12 mouse cellular contexts compared by ENCODE assay signal in the genomic region with DNA sequence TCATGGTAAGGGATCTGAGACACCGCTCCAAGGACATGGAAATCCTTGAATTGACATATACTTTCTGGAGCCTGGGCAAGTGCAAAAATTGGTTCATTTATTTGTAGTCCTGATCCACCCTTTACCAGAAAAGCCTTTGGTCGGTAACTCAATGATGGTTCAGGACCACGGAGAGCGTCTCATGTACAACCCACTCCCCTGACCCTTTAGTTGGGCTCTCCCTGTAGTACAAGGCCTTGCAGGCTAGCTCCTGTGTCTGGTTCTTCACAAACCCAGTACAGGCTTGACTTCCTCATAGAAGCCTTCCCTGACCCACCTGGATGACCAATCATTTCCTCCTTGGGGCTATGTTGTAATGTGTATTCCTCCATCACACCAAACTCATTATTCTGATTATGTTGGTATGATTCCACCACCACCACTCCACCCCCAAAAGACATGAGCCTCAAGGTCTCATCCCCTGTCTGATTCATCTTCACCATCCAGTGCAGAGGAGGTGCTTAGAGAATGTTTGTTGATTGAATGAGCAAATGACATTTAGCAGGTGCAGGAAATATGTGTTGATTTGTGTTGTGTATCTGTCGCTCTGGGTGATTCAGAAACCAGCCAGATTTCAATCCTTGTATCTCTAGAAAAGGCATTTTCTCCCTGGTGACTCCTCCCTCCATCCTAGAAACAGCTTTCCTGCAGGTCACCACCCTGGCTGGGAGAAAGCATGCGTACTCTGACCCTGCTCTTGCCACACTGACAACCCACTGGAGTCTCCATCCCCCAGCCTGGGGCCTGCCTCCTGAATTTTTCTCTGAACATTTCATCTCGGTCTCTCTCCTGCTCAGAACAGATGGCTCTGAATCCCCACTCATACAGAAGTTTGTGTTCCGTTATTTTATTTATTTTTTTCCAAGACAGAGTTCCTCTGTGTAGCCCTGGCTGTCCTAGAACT. TPM values are rescaled to one million over a fixed set of nuclear protein-coding genes. Genes with fewer than 3 reads are reported as not detected.
DNase-seq lines count a peak whose midpoint lies in the region; ATAC-seq lines count a peak whose summit lies in the region.
"Had no signal": no experiment of that assay in that cellular context is flagged by ENCODE, and none has a peak within 500 bp of the region (broad histone marks: within the 10 kb centered on the region; RNA-seq: fewer than 3 reads in every experiment).

No protein-coding gene starts in this region.

- H3K4me1 ChIP-seq in midbrain, embryonic 11.5 days (ENCODE audit: control insufficient read depth, insufficient read depth, low read length): peaks cover 1% of the 10 kb centered on the region; the same call in 1 of the 2 replicates
- H3K4me1 ChIP-seq in midbrain, embryonic 13.5 days (replicated peaks): peaks cover 13% of the 10 kb centered on the region; the same call in 1 of the 2 replicates
- no peaks in the 10 kb centered on the region for H3K4me1 ChIP-seq in embryonic facial prominence, embryonic 11.5 days (ENCODE audit: control insufficient read depth, insufficient read depth, low read length)

- no peak overlapping the region for H3K9ac ChIP-seq in midbrain, embryonic 11.5 days (ENCODE audit: low read length)
- H3K9ac ChIP-seq in midbrain, embryonic 13.5 days (replicated peaks): no peak overlapping the region
- no peak overlapping the region for H3K9ac ChIP-seq in embryonic facial prominence, embryonic 11.5 days (replicated peaks; ENCODE audit: low read length)
- H3K9ac ChIP-seq: hindbrain, embryonic 15.5 days; liver, embryonic 15.5 days; midbrain, embryonic 12.5 days had no signal

- H3K27me3 ChIP-seq in midbrain, embryonic 11.5 days (ENCODE audit: control insufficient read depth, insufficient read depth, low read length): peaks cover under 1% of the 10 kb centered on the region
- H3K27me3 ChIP-seq in midbrain, embryonic 13.5 days: peaks cover 4% of the 10 kb centered on the region; the same call in 1 of the 2 replicates
- H3K27me3 ChIP-seq in embryonic facial prominence, embryonic 11.5 days (ENCODE audit: control insufficient read depth, insufficient read depth, low read length): peaks cover 3% of the 10 kb centered on the region; the same call in 1 of the 2 replicates
- H3K27me3 ChIP-seq: hindbrain, embryonic 15.5 days had no signal

- WGBS in midbrain, embryonic 11.5 days: 54% methylated on average over 8 of the region's 8 CpGs
- WGBS in midbrain, embryonic 13.5 days: 56% methylated on average over 8 of the region's 8 CpGs
- WGBS in embryonic facial prominence, embryonic 11.5 days: 51% methylated on average over 8 of the region's 8 CpGs

- no peak overlapping the region for H3K27ac ChIP-seq in midbrain, embryonic 11.5 days (ENCODE audit: low read depth, low read length)
- H3K27ac ChIP-seq in midbrain, embryonic 13.5 days: no peak overlapping the region
- no peak overlapping the region for H3K27ac ChIP-seq in embryonic facial prominence, embryonic 11.5 days (replicated peaks; ENCODE audit: low read depth, low read length)
- H3K27ac ChIP-seq: hindbrain, embryonic 15.5 days; liver, embryonic 15.5 days; midbrain, embryonic 12.5 days had no signal

- ATAC-seq in midbrain, embryonic 11.5 days (ENCODE audit: low FRiP score): no peak
- no peak for ATAC-seq in midbrain, embryonic 13.5 days
- ATAC-seq in embryonic facial prominence, embryonic 11.5 days (replicated peaks; ENCODE audit: insufficient number of reproducible peaks, low FRiP score, low TSS enrichment, low read depth): no peak
- ATAC-seq: forebrain, embryonic 16.5 days had no signal

- no peaks in the 10 kb centered on the region for H3K36me3 ChIP-seq in midbrain, embryonic 11.5 days (ENCODE audit: control insufficient read depth, insufficient read depth, low read length)
- no peaks in the 10 kb centered on the region for H3K36me3 ChIP-seq in midbrain, embryonic 13.5 days
- no peaks in the 10 kb centered on the region for H3K36me3 ChIP-seq in embryonic facial prominence, embryonic 11.5 days (replicated peaks; ENCODE audit: control insufficient read depth, insufficient read depth, low read depth, low read length)
- H3K36me3 ChIP-seq: hindbrain, embryonic 15.5 days; liver, embryonic 15.5 days; midbrain, embryonic 12.5 days had no signal

- H3K9me3 ChIP-seq in midbrain, embryonic 11.5 days (ENCODE audit: control insufficient read depth, low read length): no peaks in the 10 kb centered on the region
- H3K9me3 ChIP-seq in midbrain, embryonic 13.5 days: no peaks in the 10 kb centered on the region
- no peaks in the 10 kb centered on the region for H3K9me3 ChIP-seq in embryonic facial prominence, embryonic 11.5 days (replicated peaks; ENCODE audit: control insufficient read depth, low read length)
- H3K9me3 ChIP-seq: hindbrain, embryonic 15.5 days; liver, embryonic 15.5 days; midbrain, embryonic 12.5 days had no signal

- H3K4me2 ChIP-seq in midbrain, embryonic 11.5 days: no peak overlapping the region
- no peak overlapping the region for H3K4me2 ChIP-seq in midbrain, embryonic 13.5 days (replicated peaks)
- no peak overlapping the region for H3K4me2 ChIP-seq in embryonic facial prominence, embryonic 11.5 days (ENCODE audit: low read depth, low read length)
- H3K4me2 ChIP-seq: hindbrain, embryonic 15.5 days; liver, embryonic 15.5 days; midbrain, embryonic 12.5 days had no signal

- H3K4me3 ChIP-seq in midbrain, embryonic 11.5 days (ENCODE audit: low read depth, low read length): no peak overlapping the region
- H3K4me3 ChIP-seq in midbrain, embryonic 13.5 days (replicated peaks): no peak overlapping the region
- H3K4me3 ChIP-seq in embryonic facial prominence, embryonic 11.5 days (ENCODE audit: low read depth, low read length): no peak overlapping the region
- H3K4me3 ChIP-seq: hindbrain, embryonic 15.5 days; liver, embryonic 15.5 days; midbrain, embryonic 12.5 days had no signal

- peak; percentile 2 for DNase-seq in gastrocnemius, postnatal 25 days
- DNase-seq in gastrocnemius, postnatal 4 days (ENCODE audit: low spot score in 2 of 2): no peak
- peak; percentile 83 for DNase-seq in midbrain, embryonic 11.5 days (ENCODE audit: low spot score, missing footprints)
- peak; percentile 79 for DNase-seq in embryonic facial prominence, embryonic 11.5 days (ENCODE audit: low spot score)
- peak; percentile 49 for DNase-seq in retina, postnatal 1 day
- DNase-seq in cerebellum, adult 18-20 months: no peak
- no peak for DNase-seq in cerebellum, postnatal 10 days

RNA-seq across cellular contexts. Expression of a gene that starts 4.6 kb away (rescaled TPM):
- total RNA-seq in gastrocnemius, postnatal 25 days (2021): 10 to 100 TPM; 12.4 to 16.9 TPM
- total RNA-seq in gastrocnemius, postnatal 4 days (2021): 10 to 100 TPM; 12.7 to 14.8 TPM
- polyA plus RNA-seq in midbrain, embryonic 11.5 days (2014; fragmentation: Nextera tagmentation; extraction: Ambion mirVana): 4.0 and 4.7 TPM in 2 replicates
- 6.4 and 7.8 TPM in 2 replicates for polyA plus RNA-seq in midbrain, embryonic 13.5 days (2015; fragmentation: Nextera tagmentation; extraction: Ambion mirVana)
- polyA plus RNA-seq in embryonic facial prominence, embryonic 11.5 days (2014; fragmentation: Nextera tagmentation; extraction: Ambion mirVana): 3.0 and 3.2 TPM in 2 replicates

RNA-seq across cellular contexts. Expression of a gene that starts 53.2 kb away (rescaled TPM):
- 10 to 100 TPM; 52.1 to 56.5 TPM for total RNA-seq in gastrocnemius, postnatal 25 days (2021)
- 10 to 100 TPM; 71.8 to 90.1 TPM for total RNA-seq in gastrocnemius, postnatal 4 days (2021)
- polyA plus RNA-seq in midbrain, embryonic 11.5 days (2014; fragmentation: Nextera tagmentation; extraction: Ambion mirVana): 142 and 144 TPM in 2 replicates
- 84.6 and 86.2 TPM in 2 replicates for polyA plus RNA-seq in midbrain, embryonic 13.5 days (2015; fragmentation: Nextera tagmentation; extraction: Ambion mirVana)
- polyA plus RNA-seq in embryonic facial prominence, embryonic 11.5 days (2014; fragmentation: Nextera tagmentation; extraction: Ambion mirVana): 171 and 191 TPM in 2 replicates

RNA-seq across cellular contexts. Expression of a gene that starts 56.0 kb away (rescaled TPM):
- total RNA-seq in gastrocnemius, postnatal 25 days (2021): under 1 TPM; 0.11 to 0.26 TPM
- under 1 TPM; 0.16 to 0.17 TPM for total RNA-seq in gastrocnemius, postnatal 4 days (2021)
- polyA plus RNA-seq in midbrain, embryonic 11.5 days (2014; fragmentation: Nextera tagmentation; extraction: Ambion mirVana): not detected in 2 replicates
- 0.10 TPM in 1 of 2 replicates, not detected in the other for polyA plus RNA-seq in midbrain, embryonic 13.5 days (2015; fragmentation: Nextera tagmentation; extraction: Ambion mirVana)
- polyA plus RNA-seq in embryonic facial prominence, embryonic 11.5 days (2014; fragmentation: Nextera tagmentation; extraction: Ambion mirVana): not detected in 2 replicates
- polyA plus RNA-seq: forebrain, embryonic 16.5 days had no signal

RNA-seq across cellular contexts. Expression of a gene that starts 59.0 kb away (rescaled TPM):
- under 1 TPM; 0.38 TPM for total RNA-seq in gastrocnemius, postnatal 25 days (2021)
- under 1 TPM; 0.23 to 0.32 TPM for total RNA-seq in gastrocnemius, postnatal 4 days (2021)
- polyA plus RNA-seq in midbrain, embryonic 11.5 days (2014; fragmentation: Nextera tagmentation; extraction: Ambion mirVana): not detected in 2 replicates
- not detected in 2 replicates for polyA plus RNA-seq in midbrain, embryonic 13.5 days (2015; fragmentation: Nextera tagmentation; extraction: Ambion mirVana)
- polyA plus RNA-seq in embryonic facial prominence, embryonic 11.5 days (2014; fragmentation: Nextera tagmentation; extraction: Ambion mirVana): not detected in 2 replicates
- polyA plus RNA-seq: forebrain, embryonic 16.5 days; hindbrain, embryonic 15.5 days; midbrain, embryonic 12.5 days had no signal

Comparison
In these comparisons a context has a peak if more than half of its experiments do, and no peak if none do; other contexts are left out.
1. DNase-seq: peak in gastrocnemius, postnatal 25 days (single experiment), midbrain, embryonic 11.5 days (single experiment), embryonic facial prominence, embryonic 11.5 days (single experiment) and retina, postnatal 1 day (single experiment); none in gastrocnemius, postnatal 4 days (0 of 2), cerebellum, adult 18-20 months (0 of 2) and cerebellum, postnatal 10 days (0 of 2).